Mouse (Mus musculus) CH12.LX (cell line): ENCODE measurements at regions not wholly inside any gene's neighbourhood (a gene's known extent, or its start where the extent isn't known, plus 50 kb on each side); places are given as distances from the start of the nearest gene placed in this dataset.

Source experiments
- CHD1 ChIP-seq: IDR thresholded peaks from 2 replicates; pipeline ENCODE4 v1.6.1; 2012; ENCODE audit warnings: low read depth, low read length, improper control_type of control experiment, inconsistent platforms
- CHD2 ChIP-seq: IDR thresholded peaks from 2 replicates; pipeline ENCODE4 v1.6.1; 2011; ENCODE audit warnings: low read length, improper control_type of control experiment
- CTCF ChIP-seq, 2 experiments: IDR thresholded peaks in 1 of 2; conservative IDR thresholded peaks in 1 of 2; 2 replicates each; pipeline ENCODE4 v1.5.1; 2011 to 2012; ENCODE audit warnings: low read depth in 2 of 2, low read length in 2 of 2, improper control_type of control experiment in 1 of 2, inconsistent platforms in 1 of 2, mild to moderate bottlenecking in 1 of 2, moderate library complexity in 1 of 2
- ELF1 ChIP-seq: IDR thresholded peaks from 2 replicates; pipeline ENCODE4 v1.6.1; 2014; ENCODE audit warnings: low read depth, mild to moderate bottlenecking, inconsistent platforms, low read length, improper control_type of control experiment
- ETS1 ChIP-seq: conservative IDR thresholded peaks from 2 replicates; pipeline ENCODE4 v1.6.1; 2012; ENCODE audit warnings: low read depth, mild to moderate bottlenecking, inconsistent platforms, low read length, improper control_type of control experiment, moderate library complexity
- MAZ ChIP-seq: IDR thresholded peaks from 2 replicates; pipeline ENCODE4 v1.6.1; 2012; ENCODE audit warnings: low read depth, mild to moderate bottlenecking, inconsistent platforms, low read length, improper control_type of control experiment, moderate library complexity
- POLR2A ChIP-seq: IDR thresholded peaks from 2 replicates; pipeline ENCODE4 v1.6.1; 2011; ENCODE audit warnings: low read depth, mild to moderate bottlenecking, improper control_type of control experiment, low read length
- POLR2AphosphoS2 ChIP-seq: IDR thresholded peaks from 2 replicates; pipeline ENCODE4 v1.6.1; 2011; ENCODE audit warnings: low read depth, low read length, improper control_type of control experiment
- TCF12 ChIP-seq: IDR thresholded peaks from 2 replicates; pipeline ENCODE4 v1.6.1; 2014; ENCODE audit warnings: low read depth, mild to moderate bottlenecking, inconsistent platforms, low read length, improper control_type of control experiment
- ZC3H11A ChIP-seq: IDR thresholded peaks from 2 replicates; pipeline ENCODE4 v1.6.1; 2012; ENCODE audit warnings: low read depth, mild to moderate bottlenecking, inconsistent platforms, low read length, improper control_type of control experiment

DNA sequence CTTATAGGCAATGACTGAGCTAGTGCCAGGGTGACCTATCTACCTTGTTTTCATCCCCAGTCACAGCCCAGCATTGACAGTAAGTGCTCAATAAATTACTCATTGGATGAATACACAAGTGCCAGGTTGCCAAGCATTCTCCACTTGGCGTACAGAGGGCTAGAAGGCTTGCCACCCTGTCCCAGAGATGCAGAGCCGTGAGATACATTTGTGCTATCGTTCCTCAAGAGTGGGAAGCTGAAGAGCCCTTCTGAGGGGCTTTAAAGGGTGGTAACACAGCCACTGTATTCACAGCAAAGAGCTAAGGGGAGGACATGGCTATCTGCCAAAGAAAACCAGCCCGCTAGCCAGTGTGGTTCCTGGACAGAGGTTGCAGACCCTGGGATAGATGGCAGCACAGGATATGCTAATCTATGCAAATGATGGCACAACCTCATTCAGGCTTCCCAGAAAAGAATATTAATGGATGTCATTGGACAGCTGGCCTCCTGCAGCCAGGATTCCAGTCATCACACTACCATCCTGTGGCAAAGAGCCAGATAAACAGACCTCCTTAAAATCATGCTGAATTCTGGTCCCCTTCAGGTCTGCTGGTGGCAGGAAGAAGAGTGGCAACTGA is 214.4 kb downstream of the Trim29 start:
- no peak for TF ChIP-seq ZC3H11A
- TF ChIP-seq CTCF (conservative IDR thresholded peaks at IDR 0.05 in 1 of 2, IDR thresholded peaks at IDR 0.05 in 1 of 2; ENCODE audit: low read depth in 2 of 2, low read length in 2 of 2) = no peak
- TF ChIP-seq POLR2A = no peak
- TF ChIP-seq POLR2AphosphoS2 = no peak
- TF ChIP-seq CHD1 = no peak
- TF ChIP-seq TCF12 = no peak
- TF ChIP-seq MAZ = no peak
- TF ChIP-seq ELF1 = no peak
- TF ChIP-seq ETS1 = no peak
- no peak for TF ChIP-seq CHD2
